Mouse (Mus musculus) C2C12 (cell line): ENCODE measurements around the gene Hexa.

Experiments
- CEBPB ChIP-seq: IDR thresholded peaks from one replicate; pipeline ENCODE4 v1.6.1; 2011; ENCODE audit warnings: low read depth, mild to moderate bottlenecking, control low read depth, moderate library complexity
- CTCF ChIP-seq: IDR thresholded peaks from one replicate; pipeline ENCODE4 v1.5.1; 2011; ENCODE audit not compliant: control insufficient read depth, insufficient read depth, insufficient read length
- FOSL1 ChIP-seq: IDR thresholded peaks from one replicate; pipeline ENCODE4 v1.8.0; 2011; ENCODE audit warnings: mild to moderate bottlenecking, low read length; ENCODE audit not compliant: poor library complexity, insufficient read depth, severe bottlenecking
- MAX ChIP-seq: IDR thresholded peaks from one replicate; pipeline ENCODE4 v1.6.1; 2011; ENCODE audit warnings: mild to moderate bottlenecking, control low read depth
- MYOD1 ChIP-seq: IDR thresholded peaks from one replicate; pipeline ENCODE4 v1.6.1; 2011; ENCODE audit warnings: low read depth; ENCODE audit not compliant: control insufficient read depth, insufficient read length
- MYOG ChIP-seq: IDR thresholded peaks from one replicate; pipeline ENCODE4 v1.6.1; 2011; ENCODE audit not compliant: control insufficient read depth, insufficient read length; ENCODE audit errors: extremely low read depth
- USF1 ChIP-seq: IDR thresholded peaks from one replicate; pipeline ENCODE4 v1.6.1; 2011; ENCODE audit warnings: low read depth, mild to moderate bottlenecking, control low read depth, moderate library complexity

- no peak for TF ChIP-seq MYOD1
- no peak for TF ChIP-seq CEBPB
- TF ChIP-seq CTCF = peak; percentile 72
- TF ChIP-seq MAX = no peak
- no peak for TF ChIP-seq FOSL1
- no peak for TF ChIP-seq USF1
- no peak for TF ChIP-seq MYOG
These were observed 27.8 kb downstream of the Hexa start for GRCm38 (mm10) chr9:59567111-59567510.
